Mouse (Mus musculus) thymus, adult 2 months (tissue): ENCODE measurements around the gene Bgn.

ENCODE experiments used
- CTCF ChIP-seq: fragments of 200-500 bp; IDR thresholded peaks from 2 replicates; pipeline ENCODE4 v1.5.1; 2012; ENCODE audit warnings: mild to moderate bottlenecking, control low read depth, low read length, moderate library complexity, borderline replicate concordance; ENCODE audit not compliant: control insufficient read depth, poor library complexity, insufficient read depth; ENCODE audit errors: extremely low read depth
- POLR2A ChIP-seq: fragments of 200-500 bp; IDR thresholded peaks from 2 replicates; pipeline ENCODE4 v1.6.1; 2012; ENCODE audit warnings: mild to moderate bottlenecking, low read length, control low read depth, moderate library complexity; ENCODE audit not compliant: control insufficient read depth, poor library complexity, insufficient read depth; ENCODE audit errors: extremely low read depth

DNA sequence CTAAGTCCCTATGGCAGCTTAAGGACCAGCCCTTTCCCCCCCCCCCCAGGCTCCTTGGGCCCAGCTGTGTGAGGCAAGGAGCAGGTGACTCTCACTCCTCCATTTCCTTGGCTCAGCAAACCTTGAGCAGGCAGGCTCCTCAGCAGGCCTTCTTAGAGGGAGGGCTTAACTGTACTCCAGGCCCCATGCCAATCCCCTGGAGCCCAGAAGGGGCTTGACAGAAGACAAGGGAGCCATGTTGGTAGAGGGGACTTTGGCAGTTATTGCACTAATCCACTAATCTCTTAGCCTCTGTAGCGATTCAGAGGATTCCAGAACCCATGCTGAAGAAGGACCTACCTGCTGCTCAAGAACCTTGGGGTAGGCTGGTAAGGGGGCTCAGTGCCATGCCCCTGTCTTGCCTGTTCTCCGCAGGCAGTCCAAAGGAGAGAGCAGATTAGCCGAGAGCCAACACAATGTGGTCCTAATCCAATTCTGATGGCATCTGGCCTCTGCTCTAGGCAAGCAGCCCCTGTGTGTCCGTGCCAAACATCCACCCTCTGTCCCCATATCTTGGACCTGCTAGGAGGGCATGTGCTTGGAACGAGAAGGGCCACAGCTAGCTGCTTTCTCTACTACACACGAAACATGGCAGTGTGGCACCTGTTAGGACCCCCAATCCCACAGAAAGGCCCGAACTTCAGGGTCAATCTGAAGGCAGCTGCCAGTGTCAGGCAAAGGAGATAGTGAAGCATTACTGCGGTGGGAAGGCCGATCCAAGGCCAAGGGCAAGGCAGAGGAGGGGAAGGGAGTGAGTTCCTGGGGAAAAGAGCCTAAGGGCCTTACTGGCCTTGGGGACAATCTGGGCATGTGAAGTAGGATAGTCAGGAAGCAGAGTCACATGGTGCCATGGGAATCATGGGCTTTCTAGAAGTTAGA lies 42.1 kb downstream of the Bgn start:
- TF ChIP-seq POLR2A (no peak), CTCF (no peak)
